Mouse (Mus musculus): Measurements from ENCODE around the gene 5830473C10Rik. TPM values are rescaled to one million over a fixed set of nuclear protein-coding genes. Genes with fewer than 3 reads are reported as not detected.
A peak's percentile ranks its signal among the peaks of the same experiment; 100 is the strongest.
"Not testable (repeated sequence)": the region's sequence is repeated elsewhere in the genome, so short reads cannot be mapped to it uniquely, and the experiment has no call there.

Gene 5830473C10Rik
- total RNA-seq, 2 experiments from 2014 or later, result not detected

GRCm38 (mm10) chr5:90594945-90595344 is 34.0 kb downstream of the 5830473C10Rik start:
- DNase-seq, result no peak

- no peak for DNase-seq
Observed at GRCm38 (mm10) chr5:90596155-90596554, 35.2 kb downstream of the 5830473C10Rik start.

- DNase-seq, result peak; percentile 22 to 66
Observed at GRCm38 (mm10) chr5:90601469-90601868, 40.6 kb downstream of the 5830473C10Rik start.

- DNase-seq, result peak; percentile 6 to 31
Observed at GRCm38 (mm10) chr5:90603407-90603923, 42.6 kb downstream of the 5830473C10Rik start.

GRCm38 (mm10) chr5:90608906-90609305 is 48.0 kb downstream of the 5830473C10Rik start:
- DNase-seq, result peak in 1 of 2 experiments; percentile 8

GRCm38 (mm10) chr5:90611388-90611787 is 50.5 kb downstream of the 5830473C10Rik start:
- no peak for DNase-seq

- no peak for DNase-seq
Observed at GRCm38 (mm10) chr5:90611996-90612611, 51.2 kb downstream of the 5830473C10Rik start.

GRCm38 (mm10) chr5:90612751-90613150 is 51.8 kb downstream of the 5830473C10Rik start:
- DNase-seq, result not testable (repeated sequence)

- no peak for DNase-seq
Observed at GRCm38 (mm10) chr5:90617859-90618258, 57.0 kb downstream of the 5830473C10Rik start.

GRCm38 (mm10) chr5:90621316-90621715 is 60.4 kb downstream of the 5830473C10Rik start:
- no peak for DNase-seq

- no peak for DNase-seq
Observed at GRCm38 (mm10) chr5:90621726-90622125, 60.8 kb downstream of the 5830473C10Rik start.

- no peak for DNase-seq
Observed at GRCm38 (mm10) chr5:90623209-90623608, 62.3 kb downstream of the 5830473C10Rik start.

- DNase-seq, result no peak
Observed at GRCm38 (mm10) chr5:90624708-90625425, 64.0 kb downstream of the 5830473C10Rik start.

GRCm38 (mm10) chr5:90627423-90627822 is 66.5 kb downstream of the 5830473C10Rik start:
- no peak for DNase-seq

- no peak for DNase-seq
Observed at GRCm38 (mm10) chr5:90628011-90628410, 67.1 kb downstream of the 5830473C10Rik start.

GRCm38 (mm10) chr5:90628530-90628929 is 67.6 kb downstream of the 5830473C10Rik start:
- no peak for DNase-seq

GRCm38 (mm10) chr5:90634885-90635284 is 74.0 kb downstream of the 5830473C10Rik start:
- DNase-seq, result no peak

- peak in 1 of 2 experiments; percentile 4 for DNase-seq
Observed at GRCm38 (mm10) chr5:90640286-90641217, 79.6 kb downstream of the 5830473C10Rik start, which contains the start of gene Rassf6. Gene Rassf6 (minus strand): TSS chr5:90640657.

- DNase-seq, result no peak
Observed at GRCm38 (mm10) chr5:90641218-90641610, 80.3 kb downstream of the 5830473C10Rik start.

- no peak for DNase-seq
Observed at GRCm38 (mm10) chr5:90645579-90645978, 84.7 kb downstream of the 5830473C10Rik start.

GRCm38 (mm10) chr5:90646398-90646797 is 85.5 kb downstream of the 5830473C10Rik start:
- DNase-seq, result no peak
